Mouse (Mus musculus): ENCODE results near the gene 4930548H24Rik.

DNA sequence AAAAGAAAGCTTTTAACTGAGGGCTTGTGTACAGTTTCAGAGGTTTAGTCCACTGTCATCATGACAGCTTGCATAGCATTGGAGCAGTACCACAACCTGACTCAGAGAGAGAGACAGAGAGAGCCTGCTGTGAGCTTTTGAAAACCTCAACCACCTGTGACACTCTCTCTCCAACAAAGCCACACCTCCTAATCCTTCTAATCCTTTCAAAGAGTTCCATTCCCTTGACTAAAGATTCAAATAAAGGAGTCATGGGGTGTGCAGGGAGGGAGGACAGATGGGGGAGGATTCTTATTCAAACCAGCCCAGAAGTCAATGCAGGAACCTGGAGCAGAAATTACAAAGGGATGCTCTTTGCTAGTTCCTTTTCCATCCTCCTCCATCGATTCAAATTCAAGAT, 6.5 kb downstream of the 4930548H24Rik start:
- no peak for TF ChIP-seq ZC3H11A (IDR thresholded peaks at IDR 0.05; ENCODE audit: borderline replicate concordance, low read depth, low read length)
- TF ChIP-seq HCFC1 (IDR thresholded peaks at IDR 0.05; ENCODE audit: borderline replicate concordance, insufficient read depth, low read length) = no peak
- no peak for TF ChIP-seq CHD2 (IDR thresholded peaks at IDR 0.05; ENCODE audit: low read depth, low read length)
- TF ChIP-seq ZNF384 (IDR thresholded peaks at IDR 0.05; ENCODE audit: low read depth, low read length) = no peak
- TF ChIP-seq MAFK (IDR thresholded peaks at IDR 0.05; ENCODE audit: insufficient read depth, low read depth, low read length) = no peak
